Mouse (Mus musculus): Measurements from ENCODE around the gene Cuedc2.

Cuedc2 gene

DNA sequence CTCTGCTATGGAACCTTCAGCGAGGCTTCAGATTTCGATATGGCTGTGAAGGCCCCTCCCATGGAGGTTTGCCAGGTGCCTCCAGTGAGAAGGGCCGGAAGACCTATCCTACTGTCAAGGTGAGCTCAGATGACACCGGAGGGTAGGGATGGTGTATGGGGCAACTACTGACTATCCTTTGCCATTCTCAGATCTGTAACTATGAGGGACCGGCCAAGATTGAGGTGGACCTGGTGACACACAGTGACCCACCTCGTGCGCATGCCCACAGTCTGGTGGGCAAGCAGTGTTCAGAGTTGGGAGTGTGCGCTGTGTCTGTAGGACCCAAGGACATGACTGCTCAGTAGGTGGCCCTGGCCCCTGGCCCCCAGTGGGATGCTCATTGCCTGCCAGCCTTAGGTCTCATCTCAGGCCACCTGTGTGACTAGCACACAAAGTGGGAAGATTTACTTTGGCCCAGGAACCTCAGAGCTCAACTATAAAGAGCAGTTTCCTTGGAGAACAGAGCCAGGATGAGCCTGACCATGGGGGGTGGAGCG lies 31.7 kb downstream of the Cuedc2 start:
- DNase-seq (ENCODE audit: low spot score) = no peak

DNA sequence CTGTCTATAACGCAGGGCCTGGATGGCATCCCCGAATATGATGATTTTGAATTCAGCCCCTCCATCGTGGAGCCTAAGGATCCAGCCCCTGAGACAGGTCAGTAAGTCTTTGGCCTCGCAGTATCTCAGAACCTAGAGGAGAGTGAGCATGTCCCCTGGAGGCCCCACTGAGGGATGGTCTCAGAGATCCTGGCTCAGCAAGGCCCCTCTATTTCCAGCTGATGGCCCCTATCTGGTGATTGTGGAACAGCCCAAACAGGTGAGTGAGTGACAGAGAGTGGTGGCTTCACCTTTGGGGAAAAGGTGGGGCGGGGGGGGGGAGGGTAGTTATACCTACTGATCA lies 32.3 kb downstream of the Cuedc2 start:
- DNase-seq (ENCODE audit: low spot score) = no peak

DNA sequence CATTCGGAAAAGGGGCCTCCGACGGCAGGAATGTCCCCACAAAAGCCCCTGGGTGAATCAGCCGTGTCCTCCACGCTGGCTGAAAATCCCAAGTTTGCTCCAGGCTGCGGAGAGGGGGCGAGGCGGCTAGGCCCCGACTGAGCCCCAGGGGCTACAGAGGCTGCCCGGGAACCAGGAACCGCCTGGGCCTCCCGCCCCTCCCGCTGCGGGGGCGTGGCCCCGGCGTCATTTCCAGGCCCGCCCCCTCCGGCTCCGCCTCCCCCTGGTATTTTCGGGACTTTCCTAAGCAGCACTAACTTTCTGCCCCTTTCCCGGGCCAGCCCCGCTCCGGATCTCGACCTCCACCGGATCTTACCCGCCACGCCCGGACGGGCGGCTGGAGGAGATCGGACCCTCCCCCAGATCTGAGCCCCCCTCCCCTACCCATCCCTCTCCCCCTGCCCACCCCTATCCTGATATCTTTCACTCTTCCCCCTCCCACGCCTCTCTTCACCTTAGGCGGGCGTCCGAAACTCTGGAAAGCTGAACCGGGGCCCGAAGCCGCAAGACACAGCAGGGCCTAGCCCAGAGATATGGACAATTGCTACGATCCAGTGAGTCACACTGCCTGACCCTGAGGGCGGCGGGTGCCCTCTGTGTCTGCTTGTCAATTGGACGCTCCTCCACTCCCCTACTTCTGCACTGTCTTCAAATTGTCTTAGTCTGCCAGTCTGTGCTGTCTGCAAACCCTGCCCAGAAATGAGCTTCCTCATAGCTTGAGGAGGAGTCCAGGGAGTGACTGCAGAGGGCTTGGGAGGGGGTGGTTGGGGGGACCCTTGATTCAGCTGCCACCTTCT lies 32.9 kb downstream of the Cuedc2 start:
- peak; percentile 89 for DNase-seq (ENCODE audit: low spot score)

DNA sequence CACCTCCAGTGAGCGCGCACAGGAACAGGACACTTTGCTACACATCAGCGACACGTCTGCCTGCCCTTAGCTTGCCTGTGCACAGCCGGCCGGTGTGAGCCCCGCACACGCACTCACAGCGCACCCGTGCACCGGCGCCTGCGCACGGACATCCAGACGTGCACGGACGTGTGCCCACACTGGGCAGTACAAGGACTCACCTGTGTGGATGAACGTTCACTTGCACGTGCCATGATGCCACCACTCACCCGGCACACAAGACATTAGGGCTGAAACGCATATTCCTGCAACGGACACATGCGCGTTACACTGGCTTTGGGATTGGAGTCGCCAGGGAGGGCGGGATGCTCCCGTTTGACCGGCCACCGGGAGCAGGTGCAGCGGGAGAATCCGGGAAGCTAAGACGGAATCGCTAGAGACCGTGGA lies 33.6 kb downstream of the Cuedc2 start:
- DNase-seq (ENCODE audit: low spot score) = no peak

DNA sequence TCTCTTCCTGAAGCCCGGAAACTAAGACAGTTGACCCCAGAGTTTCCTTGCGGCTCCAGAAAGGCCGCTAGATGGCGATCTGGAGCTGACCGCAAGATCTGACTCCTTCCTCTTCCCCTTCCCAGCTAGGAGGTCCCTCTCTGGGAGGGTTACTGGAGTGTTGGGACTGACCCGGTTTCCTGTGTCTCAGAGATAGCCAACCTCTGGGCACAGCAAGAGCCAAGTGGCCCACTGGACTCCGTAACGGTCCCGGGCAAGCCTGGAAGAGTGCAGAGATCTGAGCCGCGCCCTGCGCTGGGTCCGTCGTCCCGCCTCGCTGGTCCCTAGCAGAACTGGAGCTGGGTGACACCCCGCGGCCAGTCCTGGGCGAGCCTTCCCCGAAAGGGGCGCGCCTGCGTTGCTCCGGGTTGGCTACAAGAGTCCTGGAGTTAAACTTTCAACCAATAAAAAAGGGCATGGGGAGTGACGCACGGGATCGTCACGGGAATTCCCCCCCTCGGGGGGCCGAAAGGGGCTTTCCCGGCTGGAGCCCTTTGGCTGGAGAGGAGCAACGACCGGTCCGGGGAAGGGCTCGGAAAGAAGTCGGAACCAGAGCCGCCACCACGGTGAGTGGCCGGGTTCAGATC lies 34.2 kb downstream of the Cuedc2 start, which contains the start of gene Nfkb2:
Nfkb2 (plus strand) TSS at position 105 of the 626 bp plus-strand sequence.
- peak; percentile 95 for DNase-seq (ENCODE audit: low spot score)

DNA sequence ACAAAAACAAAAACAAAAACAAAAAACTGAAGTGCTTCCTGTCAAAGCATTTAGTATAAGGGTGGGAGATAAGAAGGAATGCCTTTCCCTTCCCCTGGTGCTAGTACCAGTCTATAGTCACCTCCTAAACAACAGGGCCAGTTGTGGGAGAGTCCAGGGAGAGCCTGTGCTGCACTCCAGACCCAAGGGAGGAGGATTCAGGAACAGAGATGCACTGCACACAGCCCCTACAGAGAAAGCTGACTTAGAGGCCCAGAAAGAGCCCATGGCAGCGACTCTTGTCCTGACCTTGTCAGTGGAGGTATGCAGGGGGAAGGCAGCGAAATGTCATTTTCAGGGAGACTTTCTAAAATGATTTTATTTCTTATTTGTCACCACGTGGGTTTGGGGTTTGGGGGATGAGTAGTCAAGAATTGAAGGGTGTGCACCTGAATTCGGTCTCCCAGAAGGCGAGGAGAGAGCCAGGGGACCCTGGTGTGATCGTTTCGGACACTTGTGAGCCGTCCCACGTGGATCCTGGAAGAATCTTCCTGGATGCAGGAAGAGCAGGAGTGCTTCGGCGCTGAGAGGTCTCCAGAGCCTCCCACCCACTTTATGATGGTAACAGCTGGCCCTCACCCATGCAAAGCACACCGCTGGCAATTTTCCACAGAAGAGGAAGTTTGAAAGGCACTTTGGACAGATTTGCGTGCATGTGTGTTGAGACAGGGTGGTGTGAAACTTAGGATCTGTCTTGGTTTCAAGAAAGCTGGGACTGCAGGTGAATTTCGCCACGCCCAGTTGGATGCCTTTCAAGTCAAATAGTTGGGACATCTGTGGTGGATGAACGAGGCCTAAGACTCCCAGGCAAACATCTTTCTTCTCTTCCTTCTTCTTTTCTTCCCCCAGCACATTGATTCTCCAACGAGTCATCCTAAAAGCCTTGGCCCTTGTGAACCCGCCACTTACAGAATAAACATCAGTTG lies 35.0 kb downstream of the Cuedc2 start:
- DNase-seq (ENCODE audit: low spot score) = no peak

DNA sequence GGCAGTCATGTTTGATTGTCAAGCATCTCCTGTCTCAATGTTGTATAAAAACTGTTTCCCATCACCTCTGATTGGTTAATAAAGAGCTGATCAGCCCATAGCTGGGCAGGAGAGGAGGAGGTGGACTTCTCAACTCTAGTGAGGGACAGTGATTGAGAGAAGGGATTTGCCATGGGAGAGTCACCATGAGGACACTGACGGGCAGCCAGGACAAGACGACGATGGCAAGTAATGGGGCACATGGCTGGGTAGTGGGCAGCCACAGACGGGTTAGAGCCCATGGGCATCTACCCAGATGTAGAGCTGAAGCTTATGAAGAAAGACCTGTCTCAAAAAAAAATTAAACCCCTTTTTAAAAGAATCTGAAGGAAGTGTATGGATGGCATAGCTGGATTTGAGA lies 36.0 kb downstream of the Cuedc2 start:
- DNase-seq (ENCODE audit: low spot score) = no peak

DNA sequence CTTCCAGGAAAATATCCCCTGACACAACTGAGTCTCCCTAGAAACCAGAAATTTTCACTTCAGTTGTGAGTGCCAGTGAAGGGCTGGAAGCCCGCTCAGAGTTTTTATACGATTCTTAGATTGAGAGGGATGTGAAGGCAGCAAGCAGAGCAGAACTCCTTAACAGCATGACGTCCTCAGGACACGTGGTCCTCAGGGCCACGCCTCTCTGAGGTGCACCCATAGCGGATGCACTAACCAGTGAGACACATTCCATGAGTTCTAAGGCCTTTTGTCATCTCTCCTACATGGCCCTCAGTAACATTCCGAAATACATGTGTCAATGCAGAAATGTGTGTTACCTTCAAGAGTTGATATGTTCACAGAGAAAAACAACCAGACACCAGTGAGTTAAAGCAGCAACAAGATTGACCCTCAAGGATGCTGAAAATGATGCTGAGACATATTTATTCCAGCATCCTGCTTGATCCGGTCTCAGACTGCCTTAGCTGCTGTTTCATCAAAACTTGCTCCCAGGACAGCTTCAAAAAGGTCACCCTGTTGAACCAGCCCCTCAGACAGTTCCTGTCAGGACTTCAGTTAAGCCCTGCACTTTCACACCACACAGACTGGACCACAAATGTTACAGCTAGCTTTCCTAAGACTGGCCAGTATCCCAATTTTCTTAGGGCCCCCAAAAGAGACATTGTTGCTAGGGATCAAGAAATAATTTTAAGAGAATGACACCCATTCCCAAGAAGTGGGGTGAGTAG lies 38.0 kb downstream of the Cuedc2 start:
- no peak for DNase-seq (ENCODE audit: low spot score)

DNA sequence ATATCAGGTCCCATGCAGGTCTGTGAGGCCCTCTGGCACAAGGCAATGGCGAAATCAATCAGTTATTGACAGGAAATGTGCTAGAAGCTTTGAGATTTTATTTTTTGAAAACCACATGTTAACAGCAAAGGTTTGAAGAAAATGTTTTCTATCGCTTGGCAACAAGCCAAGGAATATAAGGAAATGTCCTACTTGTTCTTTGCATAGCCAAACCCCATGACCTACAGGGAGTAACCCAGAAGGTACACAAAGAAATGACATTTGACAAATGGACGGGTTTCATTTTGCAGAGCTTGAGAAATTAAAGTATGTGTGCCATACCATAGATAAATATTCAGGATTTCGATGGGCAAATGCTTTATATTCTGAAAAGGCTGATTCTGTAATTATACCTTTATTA lies 41.6 kb downstream of the Cuedc2 start:
- DNase-seq (ENCODE audit: low spot score) = no peak

DNA sequence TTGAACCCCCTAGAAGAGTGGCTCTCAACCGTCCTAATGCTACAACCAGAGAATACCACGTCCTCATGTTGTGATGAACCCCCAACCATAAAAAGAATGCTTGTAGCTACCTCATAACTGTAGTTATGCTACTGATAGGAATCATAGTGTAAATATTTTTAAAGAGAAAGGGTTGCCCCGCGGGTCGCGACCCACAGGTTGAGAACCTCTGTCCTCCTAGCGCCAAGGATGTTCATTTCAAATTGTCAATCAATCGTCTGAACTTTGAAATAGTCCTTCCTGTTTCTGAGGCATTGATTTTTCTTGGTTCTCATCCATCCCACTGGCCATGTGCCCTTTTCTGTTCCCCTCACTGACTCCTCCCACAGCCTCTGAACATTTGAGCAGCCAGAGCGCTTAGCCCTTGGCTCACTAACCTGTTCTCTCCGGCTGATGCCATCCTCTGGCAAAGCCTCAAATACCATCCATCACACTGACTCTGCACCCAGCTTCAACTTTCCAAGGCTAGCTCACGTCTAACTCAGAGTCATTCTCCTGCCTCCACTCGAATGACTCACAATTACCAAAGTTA lies 47.9 kb downstream of the Cuedc2 start:
- DNase-seq (ENCODE audit: low spot score) = no peak

DNA sequence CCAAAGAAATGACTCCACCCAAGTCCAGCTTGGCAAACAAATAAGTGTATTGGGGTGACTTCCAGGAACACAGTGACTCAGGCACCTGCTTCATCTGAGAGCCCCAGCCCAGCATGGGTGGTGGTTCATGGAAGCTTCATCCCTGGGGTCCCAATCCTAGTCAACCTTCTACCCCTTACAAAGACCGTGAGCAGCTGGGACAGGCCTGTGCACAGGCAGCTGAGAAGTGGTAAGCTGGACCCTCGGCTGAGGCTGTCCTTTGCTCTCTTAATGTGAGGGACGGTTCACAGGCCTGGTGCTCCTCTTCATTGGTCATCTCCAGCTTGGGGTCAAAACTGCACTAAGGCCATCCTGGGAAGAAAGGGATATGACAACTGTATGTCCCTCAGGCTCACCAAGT lies 50.9 kb downstream of the Cuedc2 start:
- no peak for DNase-seq (ENCODE audit: low spot score)

DNA sequence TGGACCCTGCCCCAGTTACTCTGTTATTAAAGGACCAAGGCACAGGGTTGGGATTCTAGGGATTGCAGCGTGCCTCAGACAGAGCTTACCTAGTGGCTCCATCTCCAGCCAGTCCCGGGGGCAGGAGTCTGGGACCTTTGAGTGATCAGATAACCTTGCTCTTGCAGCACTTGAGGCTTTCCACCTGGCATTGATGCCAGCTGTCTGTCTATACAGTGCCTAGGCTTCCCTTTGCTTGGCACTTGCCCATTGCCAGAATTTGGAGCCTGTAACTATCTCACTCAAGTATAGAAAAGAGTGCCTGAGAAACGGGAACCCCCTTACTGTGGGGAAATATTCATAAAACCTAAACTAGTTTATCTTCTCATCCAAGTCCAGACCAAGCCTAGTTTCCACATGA lies 51.6 kb downstream of the Cuedc2 start:
- DNase-seq (ENCODE audit: low spot score) = no peak

DNA sequence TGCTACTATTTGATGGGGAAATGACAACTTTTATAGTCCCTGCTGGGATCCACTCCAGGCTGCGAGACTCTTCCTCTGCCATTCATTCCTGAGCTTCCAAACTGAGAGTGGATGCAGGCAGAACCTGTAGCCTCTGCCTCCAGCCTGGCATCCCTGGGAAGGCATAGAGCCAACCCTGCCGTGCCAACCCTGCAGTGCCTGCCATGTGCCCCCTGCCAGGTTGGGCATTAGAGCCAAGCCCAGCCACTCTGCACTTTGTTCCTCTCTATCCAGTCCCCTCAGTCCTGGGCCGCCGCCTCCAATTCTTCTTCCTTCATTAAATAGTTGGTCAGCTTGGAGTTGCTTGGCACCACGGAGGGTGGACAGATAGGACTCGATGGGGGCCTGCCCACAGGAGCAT lies 52.5 kb downstream of the Cuedc2 start:
- DNase-seq (ENCODE audit: low spot score) = no peak

DNA sequence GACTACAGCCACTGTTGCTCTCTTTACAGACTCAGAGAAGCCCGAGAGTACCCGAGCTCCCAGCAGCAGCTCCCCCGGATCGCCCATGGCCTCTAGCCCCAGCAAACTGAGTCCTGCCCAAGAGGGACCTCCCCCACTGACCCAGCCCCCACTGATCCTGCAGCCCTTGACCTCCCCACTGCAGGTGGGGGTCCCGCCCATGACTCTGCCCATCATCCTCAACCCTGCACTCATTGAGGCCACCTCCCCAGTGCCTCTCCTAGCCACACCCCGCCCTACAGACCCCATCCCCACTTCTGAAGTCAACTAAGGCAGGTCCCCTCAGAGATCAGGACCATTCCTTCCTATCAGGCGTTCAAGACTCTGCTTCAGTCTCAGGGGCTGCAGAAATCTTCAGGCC lies 52.9 kb downstream of the Cuedc2 start:
- DNase-seq (ENCODE audit: low spot score) = no peak

DNA sequence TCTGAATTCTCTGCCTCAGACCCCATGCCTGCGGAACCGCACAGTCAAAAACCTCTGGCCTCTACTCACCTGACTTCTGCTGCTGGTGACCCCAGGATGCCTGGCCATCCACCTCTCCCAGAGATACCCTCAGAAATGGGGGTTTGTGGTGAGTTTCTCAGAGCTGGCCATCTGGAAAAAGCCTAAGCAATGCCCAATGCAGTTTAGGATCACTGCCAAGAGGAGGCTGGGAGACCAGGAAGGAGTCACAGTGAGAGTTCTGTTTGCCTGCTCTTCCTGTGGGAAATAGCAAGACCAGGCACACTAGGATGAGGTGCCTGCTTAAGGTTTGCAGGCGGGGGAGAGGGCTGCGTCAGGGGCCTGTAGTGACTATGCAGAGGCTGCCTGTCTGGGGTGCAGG lies 53.8 kb downstream of the Cuedc2 start:
- DNase-seq (ENCODE audit: low spot score) = no peak

DNA sequence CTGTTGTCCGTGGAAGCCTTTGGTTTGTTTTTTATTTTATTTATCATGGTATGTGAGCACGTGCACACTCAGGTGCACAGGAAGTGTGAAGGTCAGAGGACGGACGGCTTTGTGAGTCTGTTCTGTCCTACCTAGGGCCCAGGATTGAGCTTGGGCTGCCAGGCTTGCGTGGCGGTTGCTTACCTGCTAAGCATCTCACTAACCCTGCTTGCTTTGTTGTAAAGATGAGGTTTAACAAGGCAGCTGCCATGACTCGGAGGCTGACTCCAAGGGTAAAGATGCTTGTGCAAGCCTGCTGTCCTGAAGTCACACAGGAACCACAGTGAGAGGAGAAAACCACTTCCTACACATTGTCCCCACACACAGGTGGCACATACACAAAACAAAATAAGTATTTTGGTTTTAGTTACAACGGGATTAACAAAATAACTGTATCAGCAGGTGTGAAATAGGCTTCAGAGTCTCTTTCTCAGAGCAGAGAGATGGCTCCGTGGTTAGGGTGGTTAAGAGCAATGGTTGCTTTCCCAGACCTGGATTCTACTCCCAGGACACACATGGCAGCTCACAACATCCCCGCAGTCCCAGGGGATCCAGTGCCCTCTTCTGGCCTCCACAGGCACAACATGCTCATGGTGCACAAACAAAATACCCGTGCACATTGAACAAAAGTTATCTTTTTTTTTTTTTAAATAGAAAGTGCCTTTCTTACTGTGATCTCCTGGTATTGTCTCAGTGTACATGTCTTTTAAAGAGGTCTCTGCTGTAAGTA lies 56.2 kb downstream of the Cuedc2 start:
- no peak for DNase-seq (ENCODE audit: low spot score)
